Mouse (Mus musculus): ENCODE results near the gene Adcy6. TPM values are rescaled to one million over a fixed set of nuclear protein-coding genes. Genes with fewer than 3 reads are reported as not detected.

Adcy6 gene
- total RNA-seq, 2 experiments from 2014 or later, result 19.0 to 32.3 TPM

- DNase-seq, result peak; percentile 45
Measured at GRCm38 (mm10) chr15:98628589-98629254, 18.8 kb upstream of the Adcy6 start.

DNA sequence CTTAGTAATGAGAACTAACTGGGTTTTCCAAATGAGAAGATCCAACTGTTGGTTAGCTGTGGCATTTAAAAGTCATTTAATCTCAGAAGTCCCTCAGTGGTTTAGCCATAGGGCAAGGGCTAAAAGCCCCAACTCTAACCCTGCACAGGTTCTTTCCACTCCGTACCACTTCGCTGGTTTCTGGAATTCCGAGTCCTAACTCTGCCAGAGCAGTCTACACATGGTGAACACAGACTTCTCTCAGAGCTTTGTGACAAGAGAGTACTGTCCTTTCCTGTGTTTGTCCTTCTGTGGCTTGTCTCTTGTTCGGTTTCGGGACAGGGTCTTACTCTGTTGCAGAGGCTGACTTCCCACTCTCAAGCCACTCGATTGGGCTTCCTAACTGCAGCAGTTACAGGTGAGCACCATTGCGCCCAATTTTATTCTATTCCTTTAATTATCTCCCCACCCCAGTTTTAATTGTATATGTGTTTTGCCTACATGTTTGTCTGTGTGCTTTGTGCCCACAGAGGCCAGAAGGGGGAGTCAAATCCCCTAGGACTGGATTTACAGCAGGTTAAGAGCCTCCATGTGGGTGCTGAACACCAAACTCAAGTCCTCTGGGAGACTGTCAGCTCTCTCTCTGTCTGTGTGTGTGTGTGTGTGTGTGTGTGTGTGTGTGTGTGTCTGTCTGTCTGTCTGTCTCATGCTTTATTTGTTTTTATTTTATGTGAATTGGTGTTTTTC is 16.8 kb upstream of the Adcy6 start:
- no peak for DNase-seq

DNA sequence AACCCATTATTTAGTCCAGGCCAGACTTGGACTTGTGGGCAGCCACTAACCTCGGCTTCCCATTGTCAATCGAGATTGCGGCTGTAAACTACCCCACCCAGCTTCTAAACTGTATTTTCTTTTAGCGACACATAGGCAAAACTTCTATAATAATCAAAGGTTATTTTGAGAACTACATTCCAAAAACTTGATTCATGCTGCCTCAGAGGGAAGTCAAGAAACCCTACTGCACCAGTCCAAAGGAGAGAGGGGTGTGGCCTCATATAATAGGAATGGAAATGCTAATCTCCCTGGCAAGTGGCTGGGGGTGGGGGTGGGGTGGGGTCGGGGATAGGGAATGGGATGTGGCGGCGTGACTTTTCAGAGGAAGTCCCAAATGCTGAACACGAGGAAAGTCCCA is 16.2 kb upstream of the Adcy6 start:
- DNase-seq, result no peak

- DNase-seq, result no peak
Measured at GRCm38 (mm10) chr15:98623361-98623821, 13.5 kb upstream of the Adcy6 start.

- DNase-seq, result no peak
Measured at GRCm38 (mm10) chr15:98622721-98623120, 12.8 kb upstream of the Adcy6 start.

DNA sequence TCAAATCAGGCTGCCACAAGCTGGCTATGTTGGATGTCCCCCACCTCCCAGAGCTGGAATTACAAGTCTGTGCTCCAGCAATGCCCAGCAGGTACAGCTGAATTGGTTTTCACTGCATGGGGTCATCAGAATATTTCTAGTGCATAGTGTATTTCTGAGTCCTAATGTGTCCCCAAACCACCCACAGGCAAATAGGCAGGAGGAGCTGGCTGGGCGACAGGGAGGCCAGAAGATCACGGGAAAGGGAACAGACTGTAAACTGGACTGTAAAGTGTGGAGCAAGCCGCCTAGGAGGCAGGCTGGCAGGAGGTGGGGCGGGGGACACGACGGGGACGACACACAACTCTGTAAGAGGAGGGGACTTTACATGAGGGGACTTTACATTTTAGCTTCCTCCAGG is 12.3 kb upstream of the Adcy6 start:
- no peak for DNase-seq

- peak; percentile 40 for DNase-seq
Measured at GRCm38 (mm10) chr15:98617176-98617537, 7.3 kb upstream of the Adcy6 start.

GRCm38 (mm10) chr15:98616362-98617175 is 6.7 kb upstream of the Adcy6 start:
- peak; percentile 37 for DNase-seq

DNA sequence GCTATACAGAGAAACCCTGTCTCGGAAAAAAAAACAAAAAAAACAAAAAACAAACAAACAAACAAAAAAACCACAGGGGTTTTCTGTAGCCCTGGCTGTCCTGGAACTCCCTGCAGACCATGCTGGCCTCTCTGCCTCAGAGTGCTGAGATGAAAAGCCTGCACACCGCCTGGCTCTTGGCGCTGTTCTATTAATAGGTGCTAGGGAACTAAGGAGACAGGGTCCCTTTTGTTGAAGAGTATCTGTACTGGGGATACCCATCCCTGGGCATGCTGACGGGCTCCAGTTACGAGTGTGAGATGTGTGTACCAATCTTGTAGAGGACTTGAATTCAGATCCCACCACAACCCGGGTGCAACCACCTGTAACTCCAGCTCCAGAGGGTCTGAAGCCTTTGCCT is 5.9 kb upstream of the Adcy6 start:
- DNase-seq, result no peak

DNA sequence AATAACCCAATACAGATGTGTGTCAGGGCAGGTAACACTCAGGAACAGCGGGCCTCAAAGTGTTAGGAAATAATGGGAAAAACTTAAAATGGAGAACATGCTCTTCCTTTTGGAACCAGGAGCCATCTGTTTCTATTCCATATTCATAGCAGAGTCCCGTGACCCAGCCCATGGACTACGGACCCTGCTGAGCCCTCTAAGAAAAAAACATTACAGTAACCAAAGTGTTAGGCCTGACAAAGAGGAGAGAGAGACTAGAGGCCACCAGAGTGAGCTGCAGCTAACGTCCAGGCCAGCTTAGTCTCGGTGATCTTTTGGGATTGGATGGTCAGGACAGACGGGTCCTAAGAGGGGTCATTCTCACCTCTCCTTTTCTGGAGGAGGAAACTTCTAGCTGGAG is 5.1 kb upstream of the Adcy6 start:
- no peak for DNase-seq

DNA sequence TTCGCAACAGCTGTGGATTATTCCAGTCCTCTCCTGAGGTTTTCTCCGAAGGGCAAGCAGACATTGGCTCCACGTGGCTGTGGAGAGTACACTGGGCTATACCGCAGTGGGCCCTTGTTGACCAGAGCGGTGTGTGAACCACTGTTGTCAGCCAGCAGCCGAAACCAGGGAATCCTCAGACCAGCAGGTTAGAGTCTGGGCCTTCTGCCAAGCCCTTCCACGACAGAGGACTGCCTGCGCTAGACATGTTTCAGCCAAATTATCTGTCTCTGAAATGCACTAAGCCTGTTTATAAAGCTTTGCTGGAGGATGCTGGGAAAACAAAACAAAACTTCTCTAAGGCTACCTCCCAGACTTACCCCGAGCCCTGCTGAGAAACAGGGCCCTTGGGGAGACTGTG is 4.7 kb upstream of the Adcy6 start:
- DNase-seq, result no peak

DNA sequence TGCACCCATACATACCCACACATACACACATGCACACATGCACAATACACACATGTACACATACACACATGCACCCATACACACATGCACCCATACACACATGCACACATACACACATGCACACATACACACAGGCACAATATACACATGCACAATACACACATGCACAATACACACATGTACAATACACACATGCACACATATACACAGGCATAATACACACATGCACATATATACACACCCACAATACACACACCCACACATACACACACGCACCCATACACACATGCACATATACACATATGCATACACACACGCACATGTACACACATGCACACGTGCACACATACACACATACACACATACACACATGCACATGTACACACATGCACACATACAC is 2.4 kb upstream of the Adcy6 start:
- DNase-seq, result no peak

DNA sequence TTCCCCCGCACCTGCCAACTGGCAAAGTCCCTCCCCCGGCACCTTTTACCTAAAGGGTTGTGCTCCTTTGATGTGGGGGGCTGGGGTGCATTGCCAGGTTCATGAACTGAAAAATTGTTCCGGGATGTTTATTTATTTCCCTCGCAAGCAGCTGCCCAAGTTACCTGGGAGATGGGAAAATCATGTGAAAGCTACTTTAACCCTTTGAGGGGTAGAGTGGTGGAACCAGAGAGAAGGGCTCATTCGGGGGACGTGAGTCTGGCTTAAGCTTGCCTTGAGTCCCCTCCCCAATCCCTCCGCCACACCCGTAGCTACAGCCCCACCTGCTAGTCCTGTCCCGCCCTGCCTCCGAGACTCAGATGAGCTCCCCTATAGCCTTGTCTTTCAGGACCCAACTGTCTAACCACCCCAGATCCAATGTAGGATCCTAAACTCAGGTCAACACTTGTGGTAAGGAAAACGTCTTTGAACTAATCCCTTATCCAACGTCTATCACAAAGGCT is 306 bp upstream of the Adcy6 start:
- DNase-seq, result no peak

- DNase-seq, result peak; percentile 8
Measured at GRCm38 (mm10) chr15:98608784-98609250, 1.1 kb downstream of the Adcy6 start.

DNA sequence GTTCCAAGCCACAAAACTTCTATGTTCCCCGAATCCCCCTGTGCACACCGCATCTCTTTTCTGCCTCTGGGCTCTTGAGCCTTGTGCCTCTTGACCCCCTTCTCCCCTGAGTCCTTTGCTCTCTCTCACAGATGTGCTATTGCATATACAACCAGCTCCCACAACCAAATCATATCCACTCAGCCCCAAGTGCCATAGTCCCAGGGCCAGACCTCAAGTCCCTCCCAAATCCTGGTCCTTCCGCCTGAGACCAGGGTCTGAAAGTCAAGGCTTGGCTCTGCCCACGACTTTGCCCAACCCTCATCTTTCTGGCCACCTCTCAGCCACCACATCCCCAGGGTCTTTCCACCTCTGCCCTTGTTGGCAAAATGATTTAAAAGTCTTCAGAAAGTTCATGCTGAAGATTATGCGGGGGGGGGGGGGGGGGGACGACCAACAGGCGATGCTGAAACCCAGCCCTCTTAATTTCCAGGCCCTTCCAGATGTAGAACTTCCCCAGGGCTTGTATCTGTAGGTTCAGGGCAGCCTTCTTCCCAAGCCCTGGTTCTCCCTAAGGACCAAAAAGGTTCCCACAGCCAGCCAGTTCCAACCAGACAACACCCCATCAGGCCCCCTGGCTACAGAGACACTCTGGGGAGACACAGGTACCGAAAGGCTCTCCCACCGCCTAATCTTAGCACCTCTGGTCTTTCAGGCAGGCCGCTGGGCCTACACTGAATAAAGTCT is 1.7 kb downstream of the Adcy6 start:
- peak; percentile 15 for DNase-seq

- peak; percentile 47 for DNase-seq
Measured at GRCm38 (mm10) chr15:98607557-98607956, 2.3 kb downstream of the Adcy6 start.

DNA sequence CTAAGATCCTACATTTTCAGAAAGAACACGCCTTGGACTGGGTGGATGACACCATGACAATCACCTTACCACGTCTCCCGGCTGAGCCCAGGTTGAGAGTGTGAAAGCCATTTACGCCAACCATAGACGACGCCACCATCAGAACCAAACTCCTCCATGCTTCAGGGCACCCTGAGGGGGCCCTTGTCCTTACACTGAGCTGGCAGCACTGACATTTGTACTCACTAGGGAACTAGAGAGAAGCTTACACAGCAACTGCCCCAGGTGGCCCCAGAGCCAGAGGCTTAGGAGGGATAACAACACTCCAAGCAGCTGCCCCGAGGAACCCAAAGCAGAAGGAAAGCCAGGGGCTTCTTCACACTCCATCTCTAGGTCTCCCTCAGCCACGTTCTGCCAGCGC is 3.1 kb downstream of the Adcy6 start:
- DNase-seq, result peak; percentile 7

DNA sequence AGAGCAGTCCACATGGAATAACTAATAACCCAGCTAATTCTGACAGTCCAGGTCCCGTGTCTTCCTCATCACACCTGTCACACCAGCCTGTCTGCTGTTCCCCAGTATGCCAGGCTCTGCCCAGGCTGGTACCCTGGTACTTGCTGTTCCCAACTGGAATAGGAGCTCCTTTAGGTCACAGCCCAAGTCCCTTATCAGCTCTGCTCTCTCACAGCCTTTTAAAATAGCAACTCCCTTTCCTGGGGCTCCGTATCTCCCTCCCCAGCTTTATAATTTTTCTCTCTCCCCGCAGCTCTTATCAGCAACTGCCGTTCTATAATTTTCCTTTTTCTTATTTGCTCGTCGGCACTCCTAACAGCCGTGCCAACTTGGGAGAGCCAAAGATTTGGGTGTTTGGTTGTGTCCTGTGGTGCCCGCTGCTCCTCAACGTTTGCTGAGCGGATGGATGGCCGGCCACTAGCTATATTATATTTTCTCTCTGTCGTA is 3.8 kb downstream of the Adcy6 start:
- DNase-seq, result peak; percentile 34

DNA sequence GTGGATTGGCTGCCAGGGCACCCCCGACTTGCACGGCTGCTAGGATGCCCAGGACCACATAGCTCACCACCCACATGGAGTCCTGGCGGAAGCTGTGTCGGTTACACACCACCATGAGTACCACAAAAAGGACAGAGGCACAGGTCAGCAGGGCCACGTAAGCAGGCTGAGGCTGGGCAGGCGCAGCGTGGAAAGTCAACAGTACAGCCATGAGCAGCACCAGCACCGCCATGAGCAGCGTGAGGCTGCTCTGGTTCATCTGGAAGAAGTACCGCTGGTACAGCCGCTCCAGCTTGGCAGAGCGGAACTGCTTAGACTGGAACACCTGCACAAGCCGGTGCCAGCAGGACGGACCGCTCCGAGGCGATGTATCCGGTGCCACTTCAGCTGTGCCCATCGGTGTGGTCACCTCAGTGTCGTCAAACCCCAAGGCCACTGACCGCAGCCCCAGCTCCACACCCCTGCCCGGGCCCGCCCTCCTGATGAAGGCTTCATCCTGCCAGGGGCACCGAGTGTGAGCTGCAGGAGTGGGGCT is 5.8 kb downstream of the Adcy6 start:
- peak; percentile 4 for DNase-seq

DNA sequence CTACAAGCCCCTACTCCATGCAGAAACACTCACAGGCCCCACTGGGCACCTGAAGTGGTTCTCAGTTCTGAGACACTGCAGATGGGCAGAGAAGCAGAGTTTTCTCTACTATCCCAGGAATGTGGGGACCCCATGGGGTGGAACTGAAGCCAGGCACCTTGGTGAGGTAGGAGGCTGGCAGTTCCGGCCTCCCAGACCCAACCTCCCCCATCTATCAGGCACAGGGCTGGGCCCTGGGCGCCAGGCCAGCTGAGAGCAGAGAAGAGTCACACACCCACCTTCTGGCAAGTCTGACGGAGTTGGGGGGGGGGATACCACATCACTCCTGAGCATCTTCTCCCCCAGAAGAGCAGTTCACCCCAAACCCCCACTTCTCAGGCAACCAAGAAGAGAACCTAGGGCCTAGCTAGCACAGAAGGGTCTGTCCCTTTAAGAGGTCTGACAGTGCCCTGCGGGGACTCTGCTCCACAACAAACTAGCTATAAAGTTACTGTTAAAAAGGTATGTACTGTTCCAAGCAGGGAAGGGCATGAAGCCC is 6.9 kb downstream of the Adcy6 start:
- peak; percentile 4 for DNase-seq

GRCm38 (mm10) chr15:98602191-98602881 is 7.5 kb downstream of the Adcy6 start:
- DNase-seq, result peak; percentile 76

Data from gastrocnemius, postnatal 25 days (tissue).